Mouse (Mus musculus): Measurements from ENCODE around the gene Prr5l. TPM values are rescaled to one million over a fixed set of nuclear protein-coding genes. Genes with fewer than 3 reads are reported as not detected.

The Prr5l gene
- polyA plus RNA-seq, 1 experiment from 2014 or later = 8.7 TPM

DNA sequence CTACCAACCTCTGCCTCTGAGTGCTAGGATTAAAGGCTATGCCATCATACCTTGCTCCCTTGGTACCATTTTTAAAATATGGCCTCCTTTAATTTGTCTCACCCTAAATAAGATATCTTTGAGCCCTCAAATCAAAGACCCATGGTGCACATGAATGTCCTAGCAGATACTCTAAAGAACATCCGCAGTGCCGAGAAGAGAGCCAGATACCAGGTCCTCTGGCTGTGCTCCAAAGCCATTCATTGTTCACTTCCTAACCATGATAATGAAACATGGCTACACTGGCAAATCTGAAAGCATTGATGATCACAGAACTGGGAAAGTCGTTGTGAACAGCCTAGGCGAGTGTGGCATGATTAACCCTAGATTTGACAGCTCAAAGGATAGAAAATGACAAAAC, 189.8 kb downstream of the Prr5l start:
- no peak overlapping the region for H3K9ac ChIP-seq
- 0 out of 2 replicates have a peak, but pooled peaks have one; percentile 36 for ATAC-seq
- H3K36me3 ChIP-seq (ENCODE audit: poor library complexity, severe bottlenecking) = peaks cover 72% of the 10 kb centered on the region
- no peaks in the 10 kb centered on the region for H3K27me3 ChIP-seq
- no peak overlapping the region for H3K4me3 ChIP-seq
- H3K27ac ChIP-seq = no peak overlapping the region
- H3K9me3 ChIP-seq (replicated peaks) = no peaks in the 10 kb centered on the region
- no peaks in the 10 kb centered on the region for H3K4me1 ChIP-seq
- H3K4me2 ChIP-seq = no peak overlapping the region
- 61% methylated on average over 4 of the region's 4 CpGs for WGBS

DNA sequence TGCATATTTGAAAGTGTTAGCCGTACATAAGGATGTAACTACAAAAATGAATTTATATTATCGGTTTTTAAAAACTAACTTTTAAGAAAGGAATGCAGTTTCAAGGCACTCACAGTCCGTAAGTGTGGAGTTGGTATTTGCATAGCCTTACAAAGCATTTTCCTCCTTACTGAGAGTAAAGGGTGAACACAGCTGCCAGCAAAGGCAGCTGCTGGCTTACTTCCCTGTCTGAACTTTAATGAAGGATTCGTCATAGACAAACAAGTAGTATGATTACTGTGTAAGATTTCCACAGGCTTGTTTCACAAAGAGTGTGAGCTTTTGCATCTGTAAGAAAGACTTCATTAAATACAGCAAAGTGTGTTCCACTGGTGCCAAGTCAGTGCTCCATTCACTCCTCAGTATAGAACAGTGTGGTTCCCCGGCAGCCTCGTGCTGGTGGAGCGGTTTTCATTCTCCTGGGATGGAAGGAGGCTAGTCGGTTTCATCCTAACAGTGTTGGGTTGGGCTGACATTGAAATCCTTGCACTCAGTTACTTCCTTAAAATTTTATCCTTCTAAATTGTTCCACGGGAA, 192.5 kb downstream of the Prr5l start:
- H3K27me3 ChIP-seq = no peaks in the 10 kb centered on the region
- no peak overlapping the region for H3K4me2 ChIP-seq
- H3K9me3 ChIP-seq (replicated peaks) = no peaks in the 10 kb centered on the region
- H3K9ac ChIP-seq = no peak overlapping the region
- no peaks in the 10 kb centered on the region for H3K4me1 ChIP-seq
- H3K36me3 ChIP-seq (ENCODE audit: poor library complexity, severe bottlenecking) = peaks cover 74% of the 10 kb centered on the region
- H3K4me3 ChIP-seq = no peak overlapping the region
- 90% methylated on average over 9 of the region's 9 CpGs for WGBS
- peak; percentile 48; the same call in 1 of the 2 replicates for ATAC-seq
- H3K27ac ChIP-seq = no peak overlapping the region

DNA sequence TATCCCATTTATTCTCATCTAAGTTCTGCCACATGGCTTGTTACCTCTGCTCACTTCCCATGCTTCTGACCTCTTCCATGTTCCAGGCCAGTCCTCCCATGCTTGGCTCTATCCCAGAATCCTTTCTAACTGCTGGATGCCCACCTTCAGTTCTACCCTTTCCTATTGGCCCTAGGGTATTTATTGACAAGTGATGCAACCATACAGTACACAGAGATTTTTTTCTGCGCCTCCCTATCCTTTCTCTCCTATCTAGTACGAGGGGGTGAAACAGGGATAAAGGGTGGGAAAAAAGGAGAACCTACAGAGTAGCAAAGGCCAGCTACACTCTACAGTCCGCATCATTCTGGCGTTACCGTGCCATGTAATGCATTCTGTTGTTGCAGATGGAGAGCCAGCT, 194.8 kb downstream of the Prr5l start:
- WGBS = 91% methylated on average over 5 of the region's 5 CpGs
- Histone ChIP-seq H3K9ac (no peak overlapping the region), H3K4me1 (no peaks in the 10 kb centered on the region), H3K4me3 (no peak overlapping the region), H3K9me3 (replicated peaks) (no peaks in the 10 kb centered on the region), H3K27ac (no peak overlapping the region), H3K36me3 (ENCODE audit: poor library complexity, severe bottlenecking) (peaks cover 74% of the 10 kb centered on the region), H3K4me2 (no peak overlapping the region), H3K27me3 (no peaks in the 10 kb centered on the region)
- ATAC-seq = no peak

DNA sequence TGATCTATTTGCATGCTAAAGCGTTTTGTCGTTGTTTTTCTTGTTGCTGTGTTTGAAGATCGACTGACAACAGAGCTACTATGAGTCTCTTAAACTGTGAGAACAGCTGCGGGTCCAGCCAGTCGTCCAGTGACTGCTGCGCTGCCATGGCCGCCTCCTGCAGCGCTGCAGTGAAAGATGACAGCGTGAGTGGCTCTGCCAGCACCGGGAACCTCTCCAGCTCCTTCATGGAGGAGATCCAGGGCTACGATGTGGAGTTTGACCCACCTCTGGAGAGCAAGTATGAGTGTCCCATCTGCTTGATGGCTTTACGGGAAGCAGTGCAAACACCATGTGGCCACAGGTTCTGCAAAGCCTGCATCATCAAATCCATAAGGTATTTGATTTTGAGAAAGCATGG, 198.4 kb downstream of the Prr5l start:
- Histone ChIP-seq H3K9ac (no peak overlapping the region), H3K27me3 (no peaks in the 10 kb centered on the region), H3K4me3 (no peak overlapping the region), H3K4me2 (no peak overlapping the region), H3K36me3 (ENCODE audit: poor library complexity, severe bottlenecking) (peaks cover 52% of the 10 kb centered on the region), H3K27ac (no peak overlapping the region), H3K4me1 (peaks cover 13% of the 10 kb centered on the region), H3K9me3 (replicated peaks) (no peaks in the 10 kb centered on the region)
- WGBS = 91% methylated on average over 12 of the region's 12 CpGs
- ATAC-seq = no peak

DNA sequence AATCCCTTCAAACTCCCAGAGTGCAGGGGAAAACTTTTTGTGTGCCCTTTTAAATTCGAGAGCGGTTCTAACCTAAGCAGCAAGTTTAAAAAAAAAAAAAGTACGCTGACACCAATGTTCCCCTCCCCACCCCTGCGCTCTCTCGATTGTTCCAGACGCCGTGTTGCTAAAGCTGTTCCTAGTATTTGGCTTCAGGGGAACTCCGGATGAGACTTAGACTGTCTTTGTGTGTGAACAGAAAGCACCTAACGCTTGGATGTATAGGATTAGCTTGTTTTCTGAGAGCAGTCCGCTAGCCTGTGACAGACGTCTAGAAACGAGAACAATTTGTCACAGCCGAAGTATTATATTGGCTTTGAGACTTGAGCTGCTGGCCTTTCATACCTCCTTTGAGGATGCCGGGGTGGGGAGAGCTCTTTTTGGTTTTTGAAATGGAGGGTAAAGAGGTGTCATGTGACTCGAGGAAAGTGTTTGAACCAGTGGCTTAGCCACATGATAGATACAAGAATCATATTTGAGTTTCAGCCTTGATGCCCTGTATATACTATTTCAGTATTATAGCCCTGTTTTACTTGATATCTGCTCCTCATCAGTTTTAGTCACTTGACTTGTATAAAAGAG, 203.6 kb downstream of the Prr5l start:
- Histone ChIP-seq H3K27me3 (no peaks in the 10 kb centered on the region), H3K9ac (peak overlapping the region; percentile 95), H3K27ac (no peak overlapping the region), H3K4me2 (peak overlapping the region; percentile 78), H3K9me3 (replicated peaks) (no peaks in the 10 kb centered on the region), H3K4me3 (peak overlapping the region; percentile 94), H3K4me1 (peaks cover 21% of the 10 kb centered on the region), H3K36me3 (ENCODE audit: poor library complexity, severe bottlenecking) (peaks cover 7% of the 10 kb centered on the region; the same call in 1 of the 2 replicates)
- ATAC-seq = no peak
- WGBS = under 1% methylated on average over 15 of the region's 15 CpGs

DNA sequence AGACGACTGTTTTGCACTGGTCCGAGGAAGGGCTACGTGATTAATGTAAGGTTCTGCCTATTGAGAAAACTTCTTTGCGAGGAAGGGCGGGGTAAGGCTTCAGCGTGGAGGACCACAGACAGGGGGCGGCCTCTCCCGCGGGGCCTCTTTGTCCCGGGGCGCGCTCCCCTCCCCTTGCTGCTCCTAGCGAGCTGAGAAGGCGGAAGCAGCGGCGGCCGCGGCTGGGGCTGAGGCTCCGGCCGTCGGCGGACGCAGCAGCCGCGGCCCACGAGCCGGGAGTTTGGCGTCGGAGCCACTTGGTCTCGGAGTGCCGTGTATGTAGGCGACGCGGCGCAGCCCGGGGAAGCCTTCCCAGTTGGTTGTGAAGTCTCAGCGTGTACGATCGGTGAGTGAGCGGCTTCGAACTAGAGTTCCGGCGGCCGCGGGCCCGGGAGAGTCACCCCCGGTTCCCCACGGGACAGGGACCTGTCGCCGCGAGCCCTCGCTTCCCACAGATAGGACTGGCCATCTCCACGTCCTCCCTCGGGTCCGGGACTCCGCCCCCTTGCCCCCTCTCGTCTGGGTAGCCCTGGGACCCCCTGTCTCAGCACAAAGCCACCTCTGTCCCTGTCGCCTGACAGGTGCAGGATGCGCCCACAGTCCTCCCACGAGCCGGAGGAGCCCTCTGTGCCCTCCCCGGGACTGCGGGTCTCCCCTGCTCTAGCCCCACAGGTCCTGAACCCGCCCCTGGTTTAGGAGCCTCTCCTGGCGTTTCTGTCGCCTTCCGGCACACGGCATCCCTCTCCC, 204.4 kb downstream of the Prr5l start, which contains the start of gene Traf6:
Gene Traf6, plus strand, starts transcription at position 194 of the 786 bp plus-strand sequence.
- Histone ChIP-seq H3K4me3 (peak within 1 kb of the TSS; percentile 94), H3K4me2 (peak within 1 kb of the TSS; percentile 78), H3K9ac (peak within 1 kb of the TSS; percentile 95), H3K27me3 (no peaks in the 10 kb centered on the region), H3K4me1 (peaks cover 21% of the 10 kb centered on the region), H3K27ac (peak within 1 kb of the TSS; percentile 71; the same call in 1 of the 2 replicates), H3K9me3 (replicated peaks) (no peaks in the 10 kb centered on the region), H3K36me3 (ENCODE audit: poor library complexity, severe bottlenecking) (0 out of 2 replicates have a peak, but pooled peaks cover 7% of the 10 kb centered on the region)
- peak; percentile 95 for ATAC-seq
- under 1% methylated on average over 55 of the region's 68 CpGs for WGBS

DNA sequence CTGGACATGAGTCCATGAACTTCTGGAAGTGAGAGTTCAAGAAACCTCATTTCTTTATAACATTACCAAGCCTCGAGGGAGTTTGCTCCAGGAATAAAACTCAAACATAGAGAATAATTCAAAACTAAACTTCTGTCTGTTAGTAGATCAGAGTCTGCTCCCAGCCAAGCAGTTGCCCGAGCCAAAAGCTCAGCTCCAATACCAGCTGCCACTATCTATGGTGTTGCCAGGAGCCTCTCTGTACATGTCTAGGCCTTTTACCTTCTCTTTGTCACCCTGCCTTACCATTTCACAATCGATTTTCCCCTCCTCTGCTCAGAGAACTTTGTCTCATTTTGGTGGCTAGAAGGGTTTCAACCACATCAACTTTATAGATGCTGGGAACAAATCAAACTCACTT, 209.3 kb downstream of the Prr5l start:
- ATAC-seq = no peak
- 79% methylated on average over 3 of the region's 3 CpGs for WGBS

DNA sequence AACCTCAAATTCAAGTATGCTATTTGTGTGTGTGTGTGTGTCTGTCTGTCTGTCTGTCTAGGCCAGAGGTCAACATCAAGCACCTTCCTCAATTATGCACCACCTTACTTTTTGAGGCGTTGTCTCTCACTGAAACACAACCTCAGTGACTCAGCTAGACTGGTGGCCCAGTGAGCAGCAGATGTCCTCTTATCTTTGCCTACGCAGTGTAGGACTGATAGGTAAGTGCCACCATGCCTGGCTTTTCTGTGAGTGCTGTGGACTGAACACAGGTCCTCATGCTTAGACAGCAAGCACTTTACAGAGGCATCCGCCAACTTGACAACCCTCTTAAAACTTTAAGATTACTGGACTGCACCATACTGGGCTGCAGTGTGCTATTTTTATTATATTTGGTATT, 214.1 kb downstream of the Prr5l start:
- Histone ChIP-seq H3K9ac (no peak overlapping the region), H3K27ac (no peak overlapping the region), H3K27me3 (no peaks in the 10 kb centered on the region), H3K36me3 (ENCODE audit: poor library complexity, severe bottlenecking) (no peaks in the 10 kb centered on the region), H3K4me2 (no peak overlapping the region), H3K9me3 (replicated peaks) (no peaks in the 10 kb centered on the region), H3K4me3 (no peak overlapping the region), H3K4me1 (peaks cover 5% of the 10 kb centered on the region)
- WGBS = 93% methylated on average over 3 of the region's 3 CpGs
- no peak for ATAC-seq

More for the DNA sequence above, 209.3 kb downstream of the Prr5l start:
- H3K27me3 ChIP-seq = no peaks in the 10 kb centered on the region
- H3K36me3 ChIP-seq (ENCODE audit: poor library complexity, severe bottlenecking) = no peaks in the 10 kb centered on the region
- H3K9me3 ChIP-seq (replicated peaks) = no peaks in the 10 kb centered on the region
- H3K4me1 ChIP-seq = 0 out of 2 replicates have a peak, but pooled peaks cover 3% of the 10 kb centered on the region
- H3K4me3 ChIP-seq = no peak overlapping the region
- no peak overlapping the region for H3K4me2 ChIP-seq
- no peak overlapping the region for H3K9ac ChIP-seq
- H3K27ac ChIP-seq = no peak overlapping the region

DNA sequence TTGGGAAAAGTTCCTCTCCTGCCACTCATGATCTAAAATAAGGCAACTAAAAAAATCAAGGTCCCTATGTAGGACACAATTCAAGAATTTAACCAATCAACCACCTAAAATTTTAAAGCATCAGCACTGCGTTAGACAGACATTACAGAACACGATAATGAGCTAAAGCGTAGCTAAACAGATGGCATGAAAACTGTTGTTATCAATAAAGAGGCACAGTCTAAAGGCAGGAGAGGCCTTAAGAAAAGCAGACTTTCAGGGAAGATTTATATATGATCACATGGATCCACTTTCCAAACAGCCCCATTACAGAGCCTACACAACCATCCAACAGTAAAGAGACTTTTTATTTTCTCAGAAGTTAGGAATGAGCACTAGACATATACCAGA, 217.1 kb downstream of the Prr5l start:
- ATAC-seq = peak; percentile 63

DNA sequence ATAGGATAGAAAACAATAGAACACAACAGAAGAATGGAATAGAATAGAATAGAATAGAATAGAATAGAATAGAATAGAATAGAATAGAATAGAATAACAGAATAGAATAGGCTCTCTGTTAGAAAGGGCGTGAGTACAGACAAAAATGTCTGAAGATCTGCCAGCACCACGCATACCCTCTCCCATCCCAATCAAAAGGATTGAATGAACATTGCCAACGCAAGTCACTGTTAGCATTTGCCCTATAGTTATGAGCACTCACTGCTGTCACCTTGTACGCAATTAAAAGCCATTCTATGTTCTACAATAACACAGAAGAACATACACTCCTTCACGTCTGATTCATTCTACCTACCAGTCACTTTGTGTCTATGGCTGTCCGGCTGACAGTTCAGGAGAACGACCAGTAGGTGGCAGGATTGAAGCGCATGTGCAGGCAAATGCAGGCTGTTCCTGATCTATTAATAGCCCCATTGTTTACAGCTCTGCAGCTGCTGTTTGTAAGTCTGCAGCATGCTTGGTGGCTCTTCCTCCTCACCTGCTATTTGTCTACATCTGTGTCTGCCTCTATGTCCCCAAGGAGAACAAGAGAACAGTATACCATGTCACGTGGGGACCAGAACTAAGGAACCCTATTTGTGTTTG, 217.6 kb downstream of the Prr5l start:
- WGBS = 22% methylated on average over 9 of the region's 9 CpGs
- H3K9me3 ChIP-seq (replicated peaks) = no peaks in the 10 kb centered on the region
- no peaks in the 10 kb centered on the region for H3K27me3 ChIP-seq
- H3K4me1 ChIP-seq = peaks cover 5% of the 10 kb centered on the region
- H3K36me3 ChIP-seq (ENCODE audit: poor library complexity, severe bottlenecking) = no peaks in the 10 kb centered on the region
- H3K4me3 ChIP-seq = no peak overlapping the region
- no peak overlapping the region; the same call in 1 of the 2 replicates for H3K4me2 ChIP-seq
- ATAC-seq = peak; percentile 95
- no peak overlapping the region for H3K27ac ChIP-seq
- no peak overlapping the region for H3K9ac ChIP-seq

More for the DNA sequence above, 217.1 kb downstream of the Prr5l start:
- Histone ChIP-seq H3K4me1 (peaks cover 5% of the 10 kb centered on the region), H3K27me3 (no peaks in the 10 kb centered on the region), H3K9me3 (replicated peaks) (no peaks in the 10 kb centered on the region), H3K4me3 (no peak overlapping the region), H3K27ac (no peak overlapping the region), H3K4me2 (no peak overlapping the region), H3K9ac (no peak overlapping the region), H3K36me3 (ENCODE audit: poor library complexity, severe bottlenecking) (no peaks in the 10 kb centered on the region)
- 72% methylated on average over 3 of the region's 3 CpGs for WGBS

Measured in forebrain, embryonic 13.5 days (tissue).